Mouse (Mus musculus) natural killer cell, adult 2 months (primary cell): Measurements from ENCODE around the gene Castor1.
"Not testable (repeated sequence)": the region's sequence is repeated elsewhere in the genome, so short reads cannot be mapped to it uniquely, and the experiment has no call there.

Source experiments
- DNase-seq, 2 experiments: peaks; one replicate each; pipeline ENCODE4 v3.0.0; 2022; ENCODE audit warnings: low spot score in 2 of 2

The Castor1 gene

GRCm38 (mm10) chr11:4217914-4218629 is at the start of gene Castor1:
TSS of gene Castor1 (plus strand) at chr11:4218225.
- DNase-seq, result peak; percentile 83 to 87

GRCm38 (mm10) chr11:4174586-4174985 is 43.4 kb upstream of the Castor1 start:
- no peak for DNase-seq

DNA sequence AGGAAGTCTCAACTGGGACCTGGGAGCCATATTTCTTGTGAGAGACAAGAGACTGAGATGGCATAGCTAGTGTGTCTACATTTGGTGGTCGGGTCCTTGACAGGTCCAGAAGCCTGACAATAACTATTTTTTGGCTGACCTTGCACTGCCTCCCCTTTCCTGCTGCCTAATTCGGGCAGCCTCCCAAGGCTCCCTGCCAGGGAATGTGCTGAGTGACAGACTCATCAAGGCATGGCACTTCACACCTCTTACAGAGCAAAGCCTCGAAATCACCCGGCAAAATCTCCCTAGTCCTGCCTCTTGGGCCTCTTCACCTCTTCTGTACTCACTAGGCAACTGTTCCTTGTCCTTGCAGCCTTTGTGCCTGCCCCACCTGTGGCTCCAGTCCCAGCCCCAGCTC is 40.3 kb upstream of the Castor1 start:
- no peak for DNase-seq

- no peak for DNase-seq
Measured at GRCm38 (mm10) chr11:4182061-4182460, 36.0 kb upstream of the Castor1 start.

DNA sequence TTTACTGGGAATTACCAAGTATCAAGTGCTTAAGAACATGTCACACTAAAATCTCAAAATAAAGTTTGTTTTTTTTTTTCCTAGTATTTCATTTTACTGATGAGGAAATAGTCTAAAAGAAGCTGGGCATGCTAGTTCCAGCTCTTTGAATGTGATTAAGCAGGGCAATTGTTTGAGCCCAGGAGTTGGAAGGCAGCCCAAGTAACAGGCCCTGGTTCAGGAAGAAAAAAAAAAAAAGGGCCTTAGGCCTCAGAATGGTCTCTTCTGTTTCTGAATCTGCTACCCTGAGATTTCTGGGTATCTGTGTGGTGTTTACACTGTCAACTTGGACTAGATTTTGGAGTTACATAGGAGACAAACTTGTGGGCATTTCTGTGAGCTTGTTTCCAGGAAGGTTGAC is 34.5 kb upstream of the Castor1 start:
- no peak for DNase-seq

GRCm38 (mm10) chr11:4184251-4184952 is 33.6 kb upstream of the Castor1 start:
- no peak for DNase-seq

DNA sequence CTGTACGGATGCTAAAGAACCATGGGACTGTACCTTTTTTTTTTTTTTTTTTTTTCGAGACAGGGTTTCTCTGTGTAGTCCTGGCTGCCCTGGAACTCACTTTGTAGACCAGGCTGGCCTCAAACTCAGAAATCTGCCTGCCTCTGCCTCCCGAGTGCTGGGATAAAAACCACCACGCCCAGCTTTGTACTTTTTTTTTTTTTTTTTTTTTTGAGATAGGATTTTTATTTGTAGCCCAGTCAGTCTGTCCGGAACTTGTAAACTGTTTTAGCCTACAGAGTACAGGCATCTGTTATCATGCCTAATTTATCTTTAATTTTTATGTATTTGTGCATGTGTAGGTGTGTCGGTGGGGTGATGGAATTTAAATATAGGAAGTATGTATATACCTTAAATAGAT is 32.5 kb upstream of the Castor1 start:
- not testable (repeated sequence) for DNase-seq

GRCm38 (mm10) chr11:4186486-4187317 is 31.3 kb upstream of the Castor1 start, which contains the start of gene Tbc1d10a:
TSS of gene Tbc1d10a (plus strand) at chr11:4186789.
- peak; percentile 97 to 99 for DNase-seq

GRCm38 (mm10) chr11:4187318-4187700 is 30.7 kb upstream of the Castor1 start:
- no peak for DNase-seq

DNA sequence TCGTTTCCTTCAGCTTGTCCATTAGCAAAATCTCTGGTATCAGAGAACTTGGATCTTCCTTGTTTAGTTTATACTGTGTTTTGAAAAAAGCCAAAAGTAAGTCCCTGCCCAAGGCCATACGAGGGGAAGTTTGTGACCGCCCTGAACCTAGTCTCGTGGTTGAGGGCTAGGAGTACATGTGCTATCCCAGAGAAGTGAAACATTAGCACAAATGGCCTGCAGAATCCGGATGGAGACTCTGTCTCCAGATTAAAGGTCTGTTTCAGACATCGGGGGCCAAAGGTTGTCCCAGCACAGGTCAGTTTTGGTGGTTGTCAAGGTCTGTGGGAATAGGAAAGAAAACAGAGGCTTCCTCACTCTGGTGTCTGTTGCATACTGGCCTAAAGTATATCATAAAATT is 28.8 kb upstream of the Castor1 start:
- DNase-seq, result no peak

DNA sequence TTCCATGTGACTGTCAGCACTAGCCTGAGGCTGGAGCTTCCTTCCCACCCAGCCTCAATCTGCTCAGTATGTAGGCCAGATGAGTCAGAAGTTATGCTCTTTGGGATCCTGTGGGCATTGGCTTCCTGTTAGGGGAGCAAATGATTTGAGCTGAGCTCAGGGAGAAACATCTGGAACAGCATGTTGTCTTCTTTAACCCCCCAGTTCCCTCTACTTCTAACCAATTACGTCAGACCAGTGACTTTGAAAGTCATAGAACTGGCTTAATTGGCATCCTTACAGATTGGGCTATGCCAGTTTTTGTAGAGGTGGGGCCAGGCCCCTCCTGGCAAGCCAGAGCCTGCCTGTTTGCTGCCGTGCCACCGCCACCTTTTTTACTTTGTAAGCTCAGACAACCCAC is 27.3 kb upstream of the Castor1 start:
- DNase-seq, result no peak

- DNase-seq, result no peak
Measured at GRCm38 (mm10) chr11:4192757-4193156, 25.3 kb upstream of the Castor1 start.

DNA sequence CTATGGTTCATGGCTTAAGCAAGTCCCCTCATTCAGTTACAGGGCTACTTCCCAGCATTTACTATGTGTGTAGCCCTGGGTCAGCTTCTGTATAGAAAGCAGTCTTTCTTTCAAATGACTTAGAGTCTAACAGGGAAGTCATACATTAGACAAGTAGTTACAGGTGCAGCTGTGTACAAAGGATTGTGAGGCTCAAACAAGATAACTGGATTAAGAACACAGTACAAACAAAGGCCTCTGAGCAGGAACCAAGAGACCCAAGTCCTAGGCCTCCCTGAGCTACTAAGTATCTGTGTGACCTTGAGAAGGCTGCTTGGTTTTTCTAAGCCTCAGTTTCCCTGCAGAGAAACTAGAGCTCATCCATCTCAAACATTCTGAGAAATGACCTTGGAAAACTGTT is 24.6 kb upstream of the Castor1 start:
- no peak for DNase-seq

DNA sequence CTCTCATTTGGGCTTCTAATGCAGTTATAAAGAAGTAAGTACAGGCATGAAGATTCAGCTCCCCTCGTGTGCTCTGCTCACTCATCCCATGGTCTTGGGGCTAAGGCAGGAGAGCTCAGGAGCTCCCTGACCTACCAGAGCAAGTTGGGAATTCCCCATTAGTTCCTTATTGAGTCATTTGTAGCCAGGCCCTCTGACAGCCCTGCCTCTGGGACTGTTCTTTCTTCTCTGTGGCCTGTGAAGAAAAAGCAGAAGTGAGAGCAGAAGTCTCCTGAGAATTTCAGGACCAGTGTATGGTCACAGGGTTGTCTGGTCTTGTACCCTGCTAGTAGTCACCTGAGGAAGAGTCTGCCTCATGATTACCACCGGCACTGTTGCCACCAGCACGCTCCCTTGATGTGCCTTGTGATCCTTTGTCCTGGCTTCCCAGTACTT is 22.4 kb upstream of the Castor1 start:
- peak in 1 of 2 experiments; percentile 78 for DNase-seq

- DNase-seq, result no peak
Measured at GRCm38 (mm10) chr11:4196636-4197035, 21.4 kb upstream of the Castor1 start.

DNA sequence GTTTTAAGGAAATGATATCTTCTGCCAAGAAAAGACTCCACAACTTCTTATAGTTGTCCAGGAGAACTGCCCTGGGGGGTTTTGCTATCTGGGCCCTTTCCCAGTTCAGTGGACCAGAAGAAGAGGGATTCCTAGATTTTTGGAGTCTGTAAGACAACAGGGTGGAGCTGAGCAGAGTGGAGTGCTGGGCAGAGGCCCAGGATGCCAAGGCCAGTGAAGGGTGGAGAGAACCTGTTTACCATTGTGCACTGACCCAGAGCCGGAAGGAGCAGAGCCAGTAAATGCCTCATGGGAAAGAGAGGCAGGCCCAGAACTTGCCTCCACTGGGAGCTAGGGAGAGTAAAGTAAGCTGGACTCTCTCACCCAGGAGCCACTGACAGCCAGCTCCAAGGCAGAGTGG is 20.3 kb upstream of the Castor1 start:
- no peak for DNase-seq

- no peak for DNase-seq
Measured at GRCm38 (mm10) chr11:4201981-4202700, 15.9 kb upstream of the Castor1 start.

- no peak for DNase-seq
Measured at GRCm38 (mm10) chr11:4202995-4203704, 14.9 kb upstream of the Castor1 start.

DNA sequence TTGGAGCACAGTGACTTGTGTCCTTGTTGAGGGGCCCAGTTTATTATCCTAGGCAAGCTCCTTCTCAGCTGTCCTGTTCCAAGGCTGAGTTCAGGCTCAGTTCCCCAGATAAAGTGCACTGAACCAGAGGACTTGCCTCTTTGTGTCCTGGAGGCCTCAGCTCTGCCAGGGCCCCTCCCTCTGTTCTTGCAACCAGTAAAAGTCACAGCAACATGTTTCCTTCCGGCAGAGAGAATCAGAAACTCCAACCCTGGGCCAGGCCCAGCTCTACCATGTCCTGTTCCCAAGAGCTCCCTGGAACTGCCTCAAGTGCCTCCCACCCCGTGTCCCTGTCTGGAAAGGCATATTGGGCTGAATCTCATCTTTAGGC is 14.3 kb upstream of the Castor1 start:
- DNase-seq, result peak; percentile 42 to 52

DNA sequence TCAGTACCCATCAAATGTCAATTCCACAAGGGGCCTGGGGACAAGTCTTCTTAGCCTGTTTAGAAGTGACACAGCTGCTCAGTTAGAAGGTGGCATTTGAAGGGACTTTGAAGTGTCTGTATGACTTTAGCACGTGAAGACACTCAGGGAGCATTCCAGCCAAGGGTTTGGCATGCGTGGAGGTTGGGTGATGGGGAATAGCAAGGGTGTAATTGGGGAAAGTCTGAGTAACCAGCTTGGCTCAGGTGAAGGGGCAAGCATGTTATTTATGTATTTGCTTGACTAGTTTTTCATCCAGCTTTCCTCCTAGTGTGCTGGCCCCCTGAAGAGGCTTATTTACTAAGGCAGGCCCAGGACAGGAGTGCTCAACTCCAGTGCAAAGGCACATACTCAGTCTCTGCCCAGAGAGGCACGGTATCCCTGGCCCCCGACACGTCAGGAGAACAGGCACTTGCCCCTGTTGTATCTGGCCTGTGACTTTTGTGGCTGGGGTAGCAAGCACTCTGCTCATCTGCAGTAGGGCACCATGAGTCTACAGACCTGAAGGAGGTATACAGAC is 12.8 kb upstream of the Castor1 start:
- DNase-seq, result no peak

- DNase-seq, result no peak
Measured at GRCm38 (mm10) chr11:4205951-4206350, 12.1 kb upstream of the Castor1 start.
